Mouse (Mus musculus) retina, postnatal 1 day (tissue): Measurements from ENCODE around the gene Fam107a.

Source experiments
- DNase-seq: peaks from one replicate; pipeline ENCODE4 v3.0.0-alpha.2; 2012

Gene Fam107a

DNA sequence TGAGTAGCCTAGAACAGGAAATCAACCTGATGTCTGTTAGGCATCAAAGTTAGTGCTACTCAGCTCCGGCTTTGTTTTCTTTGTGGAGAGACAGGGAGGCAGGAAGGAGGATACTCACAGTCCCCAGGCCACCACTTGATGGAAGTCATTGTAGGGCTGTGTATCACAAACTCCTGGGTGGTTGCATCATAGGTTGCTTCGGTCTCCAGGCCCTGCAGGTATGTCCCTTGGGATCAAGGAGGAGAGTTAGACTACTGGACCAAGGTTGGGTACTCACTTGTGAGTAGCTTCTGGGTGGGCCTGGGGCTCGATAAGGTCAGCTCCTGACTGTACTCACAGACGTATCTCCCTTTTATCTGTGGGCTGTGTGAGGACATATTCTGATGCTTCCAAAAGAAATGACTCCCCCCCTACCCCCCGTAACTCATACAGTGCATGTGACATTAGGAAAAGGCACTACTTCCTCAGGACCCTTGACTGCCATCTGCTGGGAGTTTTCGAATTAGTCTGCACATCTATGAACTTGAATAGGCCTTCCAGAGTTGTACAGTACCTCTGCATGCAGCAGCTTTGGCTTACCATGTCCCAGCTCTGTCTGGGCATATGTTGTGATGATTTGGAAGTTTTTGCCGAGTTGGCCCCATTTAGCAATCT lies 62.6 kb downstream of the Fam107a start:
- DNase-seq: peak; percentile 74

DNA sequence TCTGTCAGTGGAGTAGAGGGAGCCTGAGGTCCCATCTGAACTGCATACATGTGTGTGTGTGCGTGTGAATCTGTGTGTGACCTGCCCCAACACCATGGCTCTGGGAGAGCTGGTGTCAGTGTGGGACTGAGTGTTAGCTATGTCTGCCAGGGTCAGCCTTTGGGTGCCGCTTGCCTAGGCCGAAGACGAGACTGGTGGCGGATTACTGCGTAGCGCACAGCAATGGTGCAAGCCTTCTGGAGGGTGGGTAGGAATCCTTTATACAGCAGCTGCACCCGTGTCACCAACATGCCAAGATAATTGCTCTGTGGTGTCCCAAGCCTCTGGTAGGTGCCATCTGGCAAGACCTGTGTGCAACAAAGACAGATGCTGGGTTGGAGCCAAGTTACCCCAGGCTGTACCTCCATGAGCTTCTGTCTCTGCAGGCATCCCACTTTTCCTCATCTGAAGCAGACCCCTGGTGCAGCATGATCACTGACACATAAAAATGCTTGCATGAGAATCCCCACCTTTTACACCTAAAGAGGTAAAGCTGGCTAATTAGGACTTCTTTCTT lies 66.4 kb downstream of the Fam107a start:
- DNase-seq: no peak

DNA sequence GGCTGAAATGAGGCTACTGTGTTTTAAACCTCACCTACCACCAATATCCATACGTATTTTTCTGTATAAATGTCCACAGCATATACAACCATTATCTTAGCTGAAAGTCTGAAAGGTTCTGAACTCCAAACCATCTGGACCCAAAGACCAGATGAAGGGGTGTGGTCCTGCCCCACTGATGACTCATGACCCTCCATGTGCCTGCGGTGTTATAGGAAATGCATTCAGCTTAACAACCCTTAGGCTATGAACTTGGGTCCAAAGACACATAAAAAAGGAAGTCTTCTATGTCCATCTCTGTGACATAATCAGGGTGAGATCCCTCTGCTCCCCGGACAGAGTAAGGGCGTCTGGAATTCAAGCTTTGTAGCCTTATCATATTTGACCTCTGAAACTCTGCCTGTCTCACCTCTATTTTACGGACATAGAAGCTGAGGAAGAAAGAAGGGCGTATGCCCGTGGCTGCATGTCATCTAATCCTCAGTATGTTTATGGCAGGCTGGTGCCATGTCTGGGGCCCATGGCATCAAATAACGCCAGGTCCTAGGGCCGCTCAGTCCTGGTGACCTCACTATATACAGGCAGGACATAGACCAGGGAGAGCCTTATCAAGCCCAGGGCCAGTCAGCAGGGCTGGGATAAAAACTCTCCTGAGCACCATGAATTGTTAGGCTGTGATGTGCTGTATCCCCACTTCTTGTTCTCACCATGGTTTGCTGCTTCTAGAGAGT lies 67.5 kb downstream of the Fam107a start:
- DNase-seq: no peak

DNA sequence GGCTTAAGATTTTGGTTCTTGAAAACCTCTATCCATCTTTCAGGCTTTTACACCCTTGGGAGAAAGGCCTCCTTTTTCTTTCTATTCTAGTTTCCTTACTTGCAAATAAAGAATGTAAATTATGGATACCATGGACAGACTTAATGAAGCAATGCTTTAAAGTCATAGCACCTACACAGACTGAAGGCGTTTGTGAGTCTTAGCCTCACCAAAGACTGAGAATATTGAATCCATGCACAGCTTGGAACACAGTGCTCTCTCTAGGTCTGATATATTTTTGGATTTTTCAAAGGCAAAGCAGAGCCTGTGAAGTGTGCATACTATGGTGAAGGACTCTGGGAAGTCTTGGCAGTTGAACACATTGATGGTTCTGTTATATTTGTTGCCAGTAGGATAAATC lies 68.6 kb downstream of the Fam107a start:
- DNase-seq: no peak

DNA sequence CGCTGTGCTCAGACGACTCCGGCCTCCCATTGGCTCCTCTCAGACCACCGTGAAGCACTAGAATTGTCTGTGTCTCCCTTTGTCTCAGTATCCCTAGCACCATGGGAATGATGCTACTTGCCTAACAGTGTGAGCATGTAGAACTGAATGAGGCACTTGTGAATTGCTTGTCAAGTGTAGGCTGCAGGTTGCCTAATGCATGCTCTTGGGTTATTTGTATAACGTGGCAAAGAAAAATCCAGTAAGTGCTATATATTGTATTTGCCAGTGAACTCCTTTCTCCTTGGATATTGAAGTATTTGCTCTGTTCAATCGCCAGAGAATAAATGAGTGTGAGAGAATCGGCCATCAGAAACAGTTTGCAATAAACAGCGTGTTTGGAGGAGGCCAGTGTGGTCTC lies 70.9 kb downstream of the Fam107a start:
- DNase-seq: no peak
